Mouse (Mus musculus): ENCODE results near the gene Nkapd1. TPM values are rescaled to one million over a fixed set of nuclear protein-coding genes. Genes with fewer than 3 reads are reported as not detected.
"Not testable (repeated sequence)": the region's sequence is repeated elsewhere in the genome, so short reads cannot be mapped to it uniquely, and the experiment has no call there.

Nkapd1 gene
- polyA plus RNA-seq, 1 experiment = 2.9 TPM

DNA sequence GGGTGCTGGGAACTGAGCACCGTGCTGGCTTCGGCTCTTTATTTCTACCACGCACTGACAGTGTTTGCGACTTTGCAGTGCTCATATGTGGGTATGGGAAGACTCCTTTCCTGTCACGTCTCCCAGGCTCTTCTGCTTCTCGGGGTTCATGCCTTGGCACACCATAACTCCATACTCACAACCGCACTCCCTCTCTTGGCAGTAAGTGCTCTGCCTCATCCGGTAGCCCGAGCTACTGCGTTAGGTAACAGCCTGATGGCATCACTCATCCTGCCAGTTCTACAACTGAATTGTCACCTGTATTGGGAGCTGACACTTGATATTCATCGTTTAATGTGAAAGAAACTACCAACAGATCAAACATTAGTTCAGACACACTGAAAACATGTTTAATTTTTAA is 17.0 kb upstream of the Nkapd1 start:
- no peak overlapping the region for H3K4me3 ChIP-seq (replicated peaks)
- H3K36me3 ChIP-seq (replicated peaks; ENCODE audit: low read length) = peaks cover 50% of the 10 kb centered on the region
- TF ChIP-seq GATA1 (IDR thresholded peaks at IDR 0.05; ENCODE audit: borderline replicate concordance, low read length) (no peak), FLI1 (IDR thresholded peaks at IDR 0.05; ENCODE audit: low read length) (no peak)
- peaks cover 11% of the 10 kb centered on the region for H3K4me1 ChIP-seq
- no peaks in the 10 kb centered on the region for H3K27me3 ChIP-seq (replicated peaks)
- H3K9me3 ChIP-seq = no peaks in the 10 kb centered on the region

DNA sequence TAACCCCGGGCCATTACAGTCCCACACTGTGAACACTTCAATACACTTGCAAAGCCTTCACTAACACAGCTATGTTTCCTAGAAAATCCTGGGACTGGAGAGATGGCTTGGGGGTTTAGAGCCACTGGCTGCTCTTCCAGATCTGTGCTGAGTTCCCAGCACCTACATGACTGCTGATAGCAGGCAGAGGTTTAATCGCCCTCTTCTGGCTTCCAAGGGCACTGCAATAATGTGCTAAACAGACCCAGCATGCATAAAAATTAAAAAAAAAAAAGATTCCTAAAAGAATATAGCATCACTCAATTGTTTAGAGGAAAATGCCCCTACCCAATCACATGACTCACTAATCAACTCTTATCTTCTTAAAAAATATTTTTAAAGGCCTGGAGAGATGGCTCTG is 15.8 kb upstream of the Nkapd1 start:
- Histone ChIP-seq H3K9me3 (no peaks in the 10 kb centered on the region), H3K4me1 (no peaks in the 10 kb centered on the region; the same call in 1 of the 2 replicates), H3K36me3 (replicated peaks; ENCODE audit: low read length) (peaks cover 43% of the 10 kb centered on the region), H3K4me3 (replicated peaks) (no peak overlapping the region), H3K27me3 (replicated peaks) (no peaks in the 10 kb centered on the region)
- TF ChIP-seq FLI1 (IDR thresholded peaks at IDR 0.05; ENCODE audit: low read length) = no peak

DNA sequence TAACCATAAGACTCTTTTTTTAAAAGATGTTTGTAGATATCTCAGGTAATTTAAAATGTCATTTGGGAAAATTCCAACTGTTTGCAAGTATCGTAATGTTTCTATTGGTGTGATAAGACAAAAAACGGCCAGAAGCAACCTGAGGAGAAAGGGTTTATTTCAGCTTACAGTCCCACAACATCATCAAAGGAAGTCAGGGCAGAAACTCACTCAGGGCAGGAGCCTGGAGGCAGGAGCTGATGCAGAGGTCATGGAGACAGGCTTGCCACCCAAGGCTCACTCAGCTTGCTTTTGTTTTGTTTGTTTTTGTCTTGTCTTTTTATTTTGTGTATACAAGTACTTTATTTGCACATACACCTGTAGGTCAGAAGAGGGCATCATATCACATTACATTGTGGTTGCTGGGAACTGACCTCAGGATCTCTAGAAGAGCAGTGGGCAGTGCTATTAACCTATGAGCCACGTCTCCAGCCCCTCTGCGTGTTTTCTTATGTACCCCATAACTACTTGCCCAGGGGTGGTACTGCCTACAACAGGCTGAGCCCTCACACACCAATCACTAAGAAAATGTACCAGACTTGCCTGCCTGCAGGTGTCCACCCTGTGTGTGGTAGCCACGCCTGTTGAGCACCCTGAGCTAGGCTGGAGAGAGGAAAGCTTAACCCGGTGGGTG is 14.9 kb upstream of the Nkapd1 start:
- Histone ChIP-seq H3K4me3 (replicated peaks) (peak overlapping the region; percentile 33), H3K27me3 (replicated peaks) (no peaks in the 10 kb centered on the region), H3K36me3 (replicated peaks; ENCODE audit: low read length) (peaks cover 33% of the 10 kb centered on the region), H3K9me3 (no peaks in the 10 kb centered on the region), H3K4me1 (no peaks in the 10 kb centered on the region)
- TF ChIP-seq FLI1 (IDR thresholded peaks at IDR 0.05; ENCODE audit: low read length) (no peak), GATA1 (IDR thresholded peaks at IDR 0.05; ENCODE audit: borderline replicate concordance, low read length) (no peak)

DNA sequence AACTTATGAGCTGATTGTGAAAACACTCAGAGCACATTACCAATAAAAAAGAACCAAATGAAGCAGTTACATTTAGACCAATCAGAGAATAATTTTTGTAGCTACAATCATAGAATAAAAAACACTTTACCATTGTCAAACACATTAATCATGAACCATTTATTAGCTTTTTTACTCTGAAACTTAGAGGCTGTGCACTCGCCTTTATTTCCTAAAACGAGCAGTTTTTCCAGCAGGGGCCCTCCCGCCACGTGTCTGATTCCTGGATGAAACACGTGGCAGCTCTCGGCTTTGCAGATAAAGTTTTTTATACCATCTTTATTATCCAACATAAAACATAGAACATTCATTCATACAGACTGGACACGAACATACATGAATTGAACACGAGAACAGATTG is 13.6 kb upstream of the Nkapd1 start:
- H3K9me3 ChIP-seq; H3K27me3 ChIP-seq (replicated peaks); H3K4me3 ChIP-seq (replicated peaks); H3K4me1 ChIP-seq: not testable (repeated sequence)
- H3K36me3 ChIP-seq (replicated peaks; ENCODE audit: low read length) = peaks cover 22% of the 10 kb centered on the region

DNA sequence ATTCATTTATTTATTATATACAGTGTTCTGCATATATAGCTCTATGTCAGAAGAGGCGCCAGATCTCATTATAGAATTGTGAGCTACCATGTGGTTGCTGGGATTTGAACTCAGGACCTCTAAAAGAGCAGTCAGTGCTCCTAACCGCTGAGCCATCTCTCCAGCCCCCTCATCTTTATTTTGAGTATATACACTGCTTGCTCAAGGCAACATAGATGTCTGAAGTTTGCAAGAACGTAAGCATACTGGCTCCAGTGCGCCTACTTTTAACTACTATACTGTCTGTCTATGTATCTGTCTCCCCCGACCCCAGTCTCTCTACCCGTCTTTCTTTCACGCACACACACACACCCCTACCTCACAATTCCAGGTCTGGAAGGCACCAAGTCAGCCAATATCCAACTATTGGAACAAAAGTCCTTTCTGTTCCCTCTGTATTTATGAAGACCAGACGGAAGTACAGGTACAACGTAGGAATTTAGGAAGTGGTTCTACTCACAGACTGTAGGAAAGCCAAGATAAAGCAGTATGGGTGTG is 598 bp upstream of the Nkapd1 start:
- Histone ChIP-seq H3K27me3 (replicated peaks) (peaks cover 1% of the 10 kb centered on the region), H3K9me3 (no peaks in the 10 kb centered on the region), H3K4me1 (peaks cover 31% of the 10 kb centered on the region), H3K36me3 (replicated peaks; ENCODE audit: low read length) (peaks cover 28% of the 10 kb centered on the region), H3K4me3 (replicated peaks) (peak overlapping the region; percentile 99)
- TF ChIP-seq GATA1 (IDR thresholded peaks at IDR 0.05; ENCODE audit: borderline replicate concordance, low read length) = no peak
- no peak for TF ChIP-seq FLI1 (IDR thresholded peaks at IDR 0.05; ENCODE audit: low read length)

DNA sequence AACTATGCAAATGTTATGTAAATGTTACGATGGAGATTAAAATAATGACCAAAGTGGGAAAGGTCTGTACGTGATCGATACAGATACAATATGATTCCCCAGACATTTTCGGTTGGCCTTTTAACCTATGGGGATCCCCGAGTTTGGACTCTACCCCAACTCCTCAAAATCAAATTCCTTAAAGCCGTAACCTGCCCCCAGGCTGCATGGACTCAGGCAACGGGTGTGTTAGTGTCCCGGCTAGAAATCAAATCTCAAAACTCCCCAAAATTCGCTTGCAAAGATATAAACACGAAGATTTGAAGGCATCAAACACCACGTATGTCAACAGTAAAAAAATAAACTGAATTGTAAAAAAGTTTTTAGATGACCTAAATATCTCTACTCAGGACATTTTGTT is 1.1 kb downstream of the Nkapd1 start:
- Histone ChIP-seq H3K4me3 (replicated peaks) (peak overlapping the region; percentile 99), H3K4me1 (peaks cover 31% of the 10 kb centered on the region)
- TF ChIP-seq FLI1 (IDR thresholded peaks at IDR 0.05; ENCODE audit: low read length) (no peak), GATA1 (IDR thresholded peaks at IDR 0.05; ENCODE audit: borderline replicate concordance, low read length) (no peak)

DNA sequence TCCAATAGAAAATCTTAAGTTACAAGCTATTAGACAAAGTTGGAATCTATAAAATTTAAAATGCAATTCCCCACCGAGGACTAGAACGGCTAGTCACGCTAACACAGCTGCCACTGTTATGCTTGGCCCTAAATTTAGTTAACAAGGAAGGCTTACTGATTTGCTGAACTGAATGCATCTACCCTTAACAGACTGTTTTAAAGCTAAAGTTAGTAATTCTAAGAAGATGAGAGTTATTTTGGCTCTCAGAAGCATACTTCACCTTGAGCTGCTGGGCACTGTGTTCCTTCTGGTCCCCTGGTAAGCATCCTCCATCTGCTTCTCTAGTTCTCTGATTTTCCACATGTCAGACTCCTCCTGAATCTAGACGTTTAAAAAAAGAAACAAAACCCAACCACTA is 5.1 kb downstream of the Nkapd1 start:
- TF ChIP-seq FLI1 (IDR thresholded peaks at IDR 0.05; ENCODE audit: low read length) = no peak
- TF ChIP-seq GATA1 (IDR thresholded peaks at IDR 0.05; ENCODE audit: borderline replicate concordance, low read length) = no peak
- Histone ChIP-seq H3K36me3 (replicated peaks; ENCODE audit: low read length) (peaks cover 83% of the 10 kb centered on the region), H3K4me3 (replicated peaks) (no peak overlapping the region), H3K27me3 (replicated peaks) (no peaks in the 10 kb centered on the region), H3K9me3 (no peaks in the 10 kb centered on the region), H3K4me1 (peaks cover 31% of the 10 kb centered on the region)

More for the DNA sequence above, 1.1 kb downstream of the Nkapd1 start:
- H3K36me3 ChIP-seq (replicated peaks; ENCODE audit: low read length) = peaks cover 44% of the 10 kb centered on the region
- no peaks in the 10 kb centered on the region for H3K27me3 ChIP-seq (replicated peaks)
- no peaks in the 10 kb centered on the region for H3K9me3 ChIP-seq

DNA sequence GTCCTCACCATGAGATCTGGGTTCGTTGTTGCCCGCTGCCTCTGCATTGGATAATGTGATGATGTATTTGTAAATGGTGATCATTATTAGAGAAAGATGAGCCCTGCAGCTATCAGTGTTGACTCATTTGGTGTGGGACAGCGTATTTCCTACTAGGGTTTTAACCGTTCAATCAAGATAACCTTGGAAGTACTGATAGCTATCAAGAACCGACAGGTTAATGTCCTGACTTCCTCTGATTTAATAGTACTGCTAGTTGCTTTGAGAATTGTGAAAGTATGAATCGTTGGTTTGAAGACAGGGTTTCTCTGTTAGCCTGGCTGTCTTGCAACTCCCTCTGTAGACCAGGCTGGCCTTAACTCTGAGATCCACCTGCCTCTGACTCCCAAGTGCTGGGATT is 12.9 kb downstream of the Nkapd1 start:
- no peaks in the 10 kb centered on the region for H3K27me3 ChIP-seq (replicated peaks)
- H3K36me3 ChIP-seq (replicated peaks; ENCODE audit: low read length) = peaks cover 53% of the 10 kb centered on the region
- no peaks in the 10 kb centered on the region for H3K9me3 ChIP-seq
- H3K4me3 ChIP-seq (replicated peaks) = peak overlapping the region; percentile 99
- H3K4me1 ChIP-seq = peaks cover 49% of the 10 kb centered on the region
- no peak for TF ChIP-seq GATA1 (IDR thresholded peaks at IDR 0.05; ENCODE audit: borderline replicate concordance, low read length)
- TF ChIP-seq FLI1 (IDR thresholded peaks at IDR 0.05; ENCODE audit: low read length) = no peak

DNA sequence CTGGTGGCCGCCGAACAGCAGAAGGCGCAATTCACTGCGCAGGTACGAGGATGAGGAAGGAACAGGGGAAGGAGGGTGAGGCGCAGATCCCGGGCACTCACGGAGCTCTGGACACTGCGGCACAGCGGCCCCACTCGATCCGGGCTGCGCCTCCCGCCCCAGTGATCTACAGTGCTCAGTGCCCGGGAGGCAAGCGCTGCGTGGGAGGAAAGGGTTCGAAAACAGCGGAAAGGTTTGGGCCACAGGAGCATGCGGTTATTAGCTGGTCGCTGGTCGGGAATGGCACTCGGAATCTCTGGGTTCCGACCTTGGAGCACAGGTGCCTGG is 13.3 kb downstream of the Nkapd1 start:
- Histone ChIP-seq H3K36me3 (replicated peaks; ENCODE audit: low read length) (peaks cover 53% of the 10 kb centered on the region), H3K27me3 (replicated peaks) (no peaks in the 10 kb centered on the region)
- TF ChIP-seq GATA1 (IDR thresholded peaks at IDR 0.05; ENCODE audit: borderline replicate concordance, low read length) = no peak
- TF ChIP-seq FLI1 (IDR thresholded peaks at IDR 0.05; ENCODE audit: low read length) = no peak

DNA sequence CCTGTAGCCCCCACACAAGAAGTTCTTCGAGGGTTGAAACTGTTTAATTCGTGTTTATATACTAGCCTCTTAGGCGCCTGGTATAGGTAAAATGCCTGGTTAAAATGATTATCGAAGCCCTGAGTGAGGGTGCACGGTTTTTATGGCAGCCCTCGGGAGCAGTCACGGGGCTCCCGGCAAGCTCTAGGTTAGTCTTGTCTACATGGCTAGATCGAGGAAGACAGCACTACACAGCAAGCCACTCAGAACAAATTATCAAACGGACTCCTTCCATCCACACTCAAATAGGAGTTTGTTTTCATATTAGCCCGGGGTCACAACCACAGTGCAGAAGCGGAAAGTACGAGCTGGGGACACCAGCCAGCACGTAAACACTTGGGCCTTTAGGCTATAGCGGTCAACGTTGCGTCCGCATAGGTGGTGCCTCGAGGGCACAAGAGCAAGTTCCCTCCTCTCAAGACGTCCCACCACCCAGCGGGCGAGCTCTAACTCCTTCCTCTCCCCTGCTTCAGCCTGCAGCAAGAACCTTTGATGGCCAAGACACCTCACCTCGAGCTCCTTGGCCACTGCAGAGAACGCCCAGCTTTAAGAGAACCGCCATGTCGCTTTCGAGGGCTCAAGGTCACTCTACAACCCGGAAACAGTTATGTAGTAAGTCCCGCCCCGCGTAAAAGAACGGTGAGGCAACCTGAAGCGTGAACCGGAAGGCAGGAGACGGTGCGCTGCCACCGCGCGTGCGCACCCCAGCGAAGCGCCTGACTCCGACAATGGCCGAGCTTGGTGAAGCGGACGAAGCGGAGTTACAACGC is 13.9 kb downstream of the Nkapd1 start, which contains the start of the genes Sdhd and Timm8b:
Gene Sdhd (minus strand): TSS at position 624 of the 809 bp plus-strand sequence.
Gene Timm8b (plus strand): TSS at position 722 of the 809 bp plus-strand sequence.
- Histone ChIP-seq H3K27me3 (replicated peaks) (no peaks in the 10 kb centered on the region), H3K9me3 (no peaks in the 10 kb centered on the region), H3K36me3 (replicated peaks; ENCODE audit: low read length) (peaks cover 53% of the 10 kb centered on the region), H3K4me1 (peaks cover 48% of the 10 kb centered on the region), H3K4me3 (replicated peaks) (peak within 1 kb of the TSS; percentile 99)
- no peak for TF ChIP-seq FLI1 (IDR thresholded peaks at IDR 0.05; ENCODE audit: low read length)
- TF ChIP-seq GATA1 (IDR thresholded peaks at IDR 0.05; ENCODE audit: borderline replicate concordance, low read length) = no peak

More for the DNA sequence above, 13.3 kb downstream of the Nkapd1 start:
- peak overlapping the region; percentile 99 for H3K4me3 ChIP-seq (replicated peaks)
- peaks cover 48% of the 10 kb centered on the region for H3K4me1 ChIP-seq
- H3K9me3 ChIP-seq = no peaks in the 10 kb centered on the region
